Mouse (Mus musculus) stomach, postnatal 0 days (tissue): ENCODE data around the gene Emp2. TPM values are rescaled to one million over a fixed set of nuclear protein-coding genes. Genes with fewer than 3 reads are reported as not detected.
A peak's percentile ranks its signal among the peaks of the same experiment; 100 is the strongest.

Experiments used
- ATAC-seq: fragments of 200-750 bp; cut with Nextera tagmentation; 2 replicates; pipeline ENCODE4 v1.8.0; 2017; ENCODE audit not compliant: low FRiP score, low TSS enrichment
- DNase-seq: peaks from one replicate; pipeline ENCODE4 v3.0.0-alpha.2; 2016; ENCODE audit warnings: low spot score
- H3K27ac ChIP-seq: fragments of 300-500 bp; sonication (generic); replicated peaks from 2 replicates; pipeline ENCODE4 v1.5.1; 2014; ENCODE audit warnings: mild to moderate bottlenecking, control low read depth
- H3K27me3 ChIP-seq: fragments of 300-500 bp; sonication (generic); 2 replicates; pipeline ENCODE4 v1.6.1; 2014; ENCODE audit warnings: low read length; ENCODE audit not compliant: control insufficient read depth, insufficient read depth
- H3K36me3 ChIP-seq: fragments of 300-500 bp; sonication (generic); 2 replicates; pipeline ENCODE4 v1.6.1; 2014; ENCODE audit warnings: low read length, mixed read lengths; ENCODE audit not compliant: control insufficient read depth, insufficient read depth
- H3K4me1 ChIP-seq: fragments of 300-500 bp; sonication (generic); replicated peaks from 2 replicates; pipeline ENCODE4 v1.6.1; 2014; ENCODE audit warnings: antibody characterized with exemption; ENCODE audit not compliant: control insufficient read depth, insufficient read depth
- H3K4me2 ChIP-seq: fragments of 300-500 bp; sonication (generic); replicated peaks from 2 replicates; pipeline ENCODE4 v1.6.1; 2014; ENCODE audit warnings: low read depth, mild to moderate bottlenecking, control low read depth, moderate library complexity
- H3K4me3 ChIP-seq: fragments of 300-500 bp; sonication (generic); 2 replicates; pipeline ENCODE4 v1.5.1; 2014; ENCODE audit warnings: low read depth, low read length, control low read depth
- H3K9ac ChIP-seq: fragments of 300-500 bp; sonication (generic); 2 replicates; pipeline ENCODE4 v1.6.1; 2014; ENCODE audit warnings: mild to moderate bottlenecking, low read length, control low read depth, mixed read lengths
- H3K9me3 ChIP-seq: fragments of 300-500 bp; sonication (generic); 2 replicates; pipeline ENCODE4 v1.6.1; 2016; ENCODE audit warnings: low read length; ENCODE audit not compliant: control insufficient read depth
- CTCF ChIP-seq: IDR thresholded peaks from 2 replicates; pipeline ENCODE4 v1.5.1; 2016; ENCODE audit warnings: antibody characterized with exemption, low read depth, mild to moderate bottlenecking, moderate library complexity
- EP300 ChIP-seq: optimal IDR thresholded peaks from 2 replicates; pipeline ENCODE3; 2016; ENCODE audit warnings: antibody characterized with exemption
- WGBS: fragments of 180-500 bp; shearing (Covaris S2); extraction: QIAGEN DNeasy Blood & Tissue Kit; methylation state at CpG from one replicate; pipeline ENCODE4 v1.1.7; 2014; 5-methylcytosine and 5-hydroxymethylcytosine counted together
- polyA plus RNA-seq: library from polyadenylated mRNA; unstranded; fragments of >200 nt; fragmentation: Nextera tagmentation; extraction: Ambion mirVana; gene quantifications from 2 replicates; pipeline ENCODE4 v1.2.1, GENCODE M21; 2015

The Emp2 gene
- polyA plus RNA-seq, 1 experiment from 2014 or later: 81.6 TPM

GRCm38 (mm10) chr16:10338601-10339000, 24.8 kb upstream of the Emp2 start:
- DNase-seq (no peak), ATAC-seq (no peak)
- WGBS: 75% methylated on average over 5 of the region's 5 CpGs

GRCm38 (mm10) chr16:10337422-10338197, 23.8 kb upstream of the Emp2 start:
- no peak overlapping the region for H3K4me3 ChIP-seq
- no peak overlapping the region for H3K9ac ChIP-seq
- no peaks in the 10 kb centered on the region for H3K9me3 ChIP-seq
- no peaks in the 10 kb centered on the region; the same call in 1 of the 2 replicates for H3K4me1 ChIP-seq
- no peaks in the 10 kb centered on the region for H3K36me3 ChIP-seq
- ATAC-seq (no peak), DNase-seq (no peak)
- TF ChIP-seq EP300 (no peak), CTCF (no peak)
- no peaks in the 10 kb centered on the region for H3K27me3 ChIP-seq
- H3K27ac ChIP-seq: no peak overlapping the region; the same call in 1 of the 2 replicates
- 64% methylated on average over 13 of the region's 13 CpGs for WGBS
- no peak overlapping the region for H3K4me2 ChIP-seq

More at GRCm38 (mm10) chr16:10338601-10339000, 24.8 kb upstream of the Emp2 start:
- no peak for TF ChIP-seq EP300
- no peak for TF ChIP-seq CTCF
- H3K27me3 ChIP-seq: no peaks in the 10 kb centered on the region
- no peak overlapping the region for H3K9ac ChIP-seq
- no peak overlapping the region for H3K4me3 ChIP-seq
- H3K27ac ChIP-seq: no peak overlapping the region
- H3K4me1 ChIP-seq: no peaks in the 10 kb centered on the region; the same call in 1 of the 2 replicates
- no peaks in the 10 kb centered on the region for H3K9me3 ChIP-seq
- no peak overlapping the region for H3K4me2 ChIP-seq
- no peaks in the 10 kb centered on the region for H3K36me3 ChIP-seq

GRCm38 (mm10) chr16:10336454-10337421, 23.0 kb upstream of the Emp2 start:
- no peak overlapping the region for H3K4me3 ChIP-seq
- no peaks in the 10 kb centered on the region for H3K9me3 ChIP-seq
- H3K27ac ChIP-seq: peak overlapping the region; percentile 40
- no peaks in the 10 kb centered on the region for H3K36me3 ChIP-seq
- ATAC-seq (no peak), DNase-seq (no peak)
- no peak overlapping the region for H3K4me2 ChIP-seq
- no peaks in the 10 kb centered on the region for H3K27me3 ChIP-seq
- 90% methylated on average over 19 of the region's 19 CpGs for WGBS
- no peak overlapping the region for H3K9ac ChIP-seq
- H3K4me1 ChIP-seq: no peaks in the 10 kb centered on the region; the same call in 1 of the 2 replicates
- TF ChIP-seq EP300 (no peak), CTCF (no peak)

- 71% methylated on average over 2 of the region's 2 CpGs for WGBS
- no peak overlapping the region for H3K4me2 ChIP-seq
- no peaks in the 10 kb centered on the region for H3K36me3 ChIP-seq
- no peak for DNase-seq
- no peak overlapping the region for H3K9ac ChIP-seq
- H3K4me1 ChIP-seq: 0 out of 2 replicates have a peak, but pooled peaks cover under 1% of the 10 kb centered on the region
- ATAC-seq: peak; percentile 58
- peak overlapping the region; percentile 40 for H3K27ac ChIP-seq
- H3K4me3 ChIP-seq: no peak overlapping the region
- TF ChIP-seq EP300 (no peak), CTCF (no peak)
- no peaks in the 10 kb centered on the region for H3K27me3 ChIP-seq
- H3K9me3 ChIP-seq: no peaks in the 10 kb centered on the region
Measured at GRCm38 (mm10) chr16:10335953-10336352, 22.2 kb upstream of the Emp2 start.

- ATAC-seq: no peak
Measured at GRCm38 (mm10) chr16:10332732-10333131, 19.0 kb upstream of the Emp2 start.

More at GRCm38 (mm10) chr16:10332732-10333131, 19.0 kb upstream of the Emp2 start:
- no peak overlapping the region for H3K9ac ChIP-seq
- H3K4me1 ChIP-seq: 0 out of 2 replicates have a peak, but pooled peaks cover 6% of the 10 kb centered on the region
- no peaks in the 10 kb centered on the region for H3K9me3 ChIP-seq
- H3K4me2 ChIP-seq: no peak overlapping the region
- no peak overlapping the region for H3K27ac ChIP-seq
- DNase-seq: no peak
- no peaks in the 10 kb centered on the region for H3K36me3 ChIP-seq
- no peak for TF ChIP-seq EP300
- TF ChIP-seq CTCF: no peak
- H3K4me3 ChIP-seq: no peak overlapping the region
- H3K27me3 ChIP-seq: no peaks in the 10 kb centered on the region
- WGBS: 33% methylated on average over 7 of the region's 7 CpGs
